Mouse (Mus musculus) liver, embryonic 11.5 days (tissue): ENCODE measurements around the gene Klra1. TPM values are rescaled to one million over a fixed set of nuclear protein-coding genes. Genes with fewer than 3 reads are reported as not detected.

Experiments used
- polyA plus RNA-seq: library from polyadenylated mRNA; unstranded; fragments of >200 nt; fragmentation: Nextera tagmentation; extraction: Ambion mirVana; gene quantifications from 2 replicates; pipeline ENCODE4 v1.2.1, GENCODE M21; 2014

Gene Klra1
- polyA plus RNA-seq, 1 experiment from 2014 or later, result not detected

Other genes starting within 250 kb of the Klra1 start
- gene Klra9, start 193.8 kb downstream of the Klra1 start, polyA plus RNA-seq, result not detected in 2 replicates
- not detected in 2 replicates for gene Klra7, start 153.6 kb downstream of the Klra1 start, polyA plus RNA-seq
- gene Klra10, start 104.9 kb downstream of the Klra1 start, polyA plus RNA-seq, result not detected in 2 replicates
- not detected in 2 replicates for gene Klra3, start 49.3 kb downstream of the Klra1 start, polyA plus RNA-seq